Mouse (Mus musculus) NIH3T3 (cell line): Measurements from ENCODE around the gene Acvrl1.
A peak's percentile ranks its signal among the peaks of the same experiment; 100 is the strongest.

ENCODE experiments used
- DNase-seq: peaks from one replicate; pipeline ENCODE4 v3.0.0-alpha.2; 2012; ENCODE audit warnings: low read depth

Acvrl1 gene

GRCm38 (mm10) chr15:101142672-101143071, 14.3 kb downstream of the Acvrl1 start:
- no peak for DNase-seq

GRCm38 (mm10) chr15:101143494-101143893, 15.2 kb downstream of the Acvrl1 start:
- DNase-seq = peak; percentile 77

GRCm38 (mm10) chr15:101144176-101144575, 15.9 kb downstream of the Acvrl1 start:
- no peak for DNase-seq

GRCm38 (mm10) chr15:101144779-101145178, 16.5 kb downstream of the Acvrl1 start:
- DNase-seq = no peak

GRCm38 (mm10) chr15:101145424-101146099, 17.2 kb downstream of the Acvrl1 start:
- peak; percentile 89 for DNase-seq

GRCm38 (mm10) chr15:101146100-101146965, 18.0 kb downstream of the Acvrl1 start:
- DNase-seq = no peak

GRCm38 (mm10) chr15:101147115-101147909, 19.0 kb downstream of the Acvrl1 start:
- DNase-seq = no peak

- DNase-seq = no peak
Observed at GRCm38 (mm10) chr15:101147910-101148273, 19.6 kb downstream of the Acvrl1 start.

- DNase-seq = no peak
Observed at GRCm38 (mm10) chr15:101148604-101149003, 20.3 kb downstream of the Acvrl1 start.

GRCm38 (mm10) chr15:101151409-101152261, 23.3 kb downstream of the Acvrl1 start:
- DNase-seq = no peak

GRCm38 (mm10) chr15:101154700-101155616, 26.6 kb downstream of the Acvrl1 start:
- no peak for DNase-seq

- no peak for DNase-seq
Observed at GRCm38 (mm10) chr15:101160128-101160527, 31.8 kb downstream of the Acvrl1 start.

- no peak for DNase-seq
Observed at GRCm38 (mm10) chr15:101160591-101160990, 32.3 kb downstream of the Acvrl1 start.

GRCm38 (mm10) chr15:101161534-101161933, 33.2 kb downstream of the Acvrl1 start:
- no peak for DNase-seq

GRCm38 (mm10) chr15:101163056-101163458, 34.7 kb downstream of the Acvrl1 start:
- peak; percentile 60 for DNase-seq

GRCm38 (mm10) chr15:101163854-101164253, 35.5 kb downstream of the Acvrl1 start:
- peak; percentile 90 for DNase-seq

GRCm38 (mm10) chr15:101164291-101164690, 36.0 kb downstream of the Acvrl1 start:
- no peak for DNase-seq

GRCm38 (mm10) chr15:101165658-101166437, 37.5 kb downstream of the Acvrl1 start:
- no peak for DNase-seq

- DNase-seq = no peak
Observed at GRCm38 (mm10) chr15:101167553-101167952, 39.2 kb downstream of the Acvrl1 start.

GRCm38 (mm10) chr15:101169910-101170309, 41.6 kb downstream of the Acvrl1 start:
- no peak for DNase-seq
